Mouse (Mus musculus): ENCODE results near the gene Dscaml1. TPM values are rescaled to one million over a fixed set of nuclear protein-coding genes. Genes with fewer than 3 reads are reported as not detected.

Dscaml1 gene
- polyA plus RNA-seq, 1 experiment from 2014 or later, result 10.8 TPM

DNA sequence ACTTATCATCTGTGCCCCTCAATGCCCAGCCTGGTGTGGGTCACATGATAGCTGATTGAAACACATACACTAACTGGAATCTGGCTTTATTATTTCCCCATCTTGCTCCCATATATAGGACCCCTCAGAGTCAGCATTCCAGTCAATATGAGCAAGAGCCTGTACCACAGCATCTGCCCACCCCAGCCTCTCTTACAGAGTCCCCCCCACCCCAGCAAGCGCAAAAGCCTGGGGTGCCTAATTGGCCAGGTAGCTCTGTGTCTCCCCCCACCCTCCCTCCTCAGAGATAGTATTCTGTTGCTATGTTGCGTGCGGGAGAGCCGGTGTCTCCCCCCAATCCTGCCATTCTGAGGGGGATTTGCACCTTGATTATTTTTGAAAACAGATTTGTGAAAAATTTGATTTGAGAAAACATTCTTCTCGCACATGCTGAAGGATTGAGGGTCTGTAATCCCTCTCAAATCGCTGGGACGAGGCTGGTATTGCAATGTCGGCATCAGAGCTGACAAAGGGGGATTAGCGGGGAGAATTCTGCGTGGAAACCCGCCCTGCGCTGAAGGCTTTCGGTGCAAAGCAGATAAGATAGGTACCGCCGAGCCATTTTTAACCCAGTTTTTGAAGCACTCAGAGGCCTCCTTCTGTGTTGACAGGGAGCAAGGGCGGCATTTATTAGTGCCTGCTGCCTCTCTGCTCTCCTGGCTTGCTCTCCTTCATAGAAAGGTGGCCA lies 153.8 kb downstream of the Dscaml1 start:
- H3K4me3 ChIP-seq (ENCODE audit: low read length), result no peak overlapping the region
- no peak overlapping the region for H3K4me2 ChIP-seq (ENCODE audit: low read length)
- 77% methylated on average over 16 of the region's 16 CpGs for WGBS
- H3K27ac ChIP-seq (ENCODE audit: low read depth, low read length), result no peak overlapping the region
- no peak overlapping the region for H3K9ac ChIP-seq (ENCODE audit: low read depth, low read length)
- ATAC-seq, result no peak
- H3K27me3 ChIP-seq (replicated peaks; ENCODE audit: control insufficient read depth, insufficient read depth, low read length), result no peaks in the 10 kb centered on the region
- no peaks in the 10 kb centered on the region for H3K36me3 ChIP-seq (ENCODE audit: control insufficient read depth, insufficient read depth, low read length)
- H3K4me1 ChIP-seq (ENCODE audit: control insufficient read depth, insufficient read depth, low read depth, low read length), result peaks cover 3% of the 10 kb centered on the region; the same call in 1 of the 2 replicates
- no peaks in the 10 kb centered on the region for H3K9me3 ChIP-seq (ENCODE audit: control insufficient read depth, low read length)

DNA sequence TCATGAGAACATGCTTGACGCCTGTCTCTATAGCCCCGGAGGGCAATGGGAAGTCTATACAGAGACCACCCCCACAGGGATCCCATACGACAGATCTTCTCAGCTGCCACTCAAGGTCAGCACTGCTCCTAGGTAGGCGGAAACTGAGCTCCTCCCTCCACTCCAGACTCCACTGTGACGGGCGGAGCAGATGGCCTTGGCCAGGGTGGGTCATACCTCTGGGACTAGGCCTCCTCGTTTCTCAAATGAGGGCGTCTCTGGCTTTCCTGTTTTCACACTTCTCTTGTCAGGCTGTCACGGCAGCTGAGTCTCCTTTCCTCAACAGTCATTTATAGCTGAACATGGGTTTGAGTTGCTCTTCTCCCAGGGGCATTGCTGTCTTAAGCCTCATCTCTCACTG lies 160.0 kb downstream of the Dscaml1 start:
- ATAC-seq, result 0 out of 2 replicates have a peak, but pooled peaks have one; percentile 34
- no peaks in the 10 kb centered on the region for H3K36me3 ChIP-seq (ENCODE audit: control insufficient read depth, insufficient read depth, low read length)
- peaks cover 8% of the 10 kb centered on the region for H3K4me1 ChIP-seq (ENCODE audit: control insufficient read depth, insufficient read depth, low read depth, low read length)
- no peaks in the 10 kb centered on the region for H3K27me3 ChIP-seq (replicated peaks; ENCODE audit: control insufficient read depth, insufficient read depth, low read length)
- H3K27ac ChIP-seq (ENCODE audit: low read depth, low read length), result no peak overlapping the region
- no peaks in the 10 kb centered on the region for H3K9me3 ChIP-seq (ENCODE audit: control insufficient read depth, low read length)
- H3K4me2 ChIP-seq (ENCODE audit: low read length), result no peak overlapping the region
- H3K9ac ChIP-seq (ENCODE audit: low read depth, low read length), result no peak overlapping the region
- WGBS, result 51% methylated on average over 9 of the region's 9 CpGs
- no peak overlapping the region for H3K4me3 ChIP-seq (ENCODE audit: low read length)

DNA sequence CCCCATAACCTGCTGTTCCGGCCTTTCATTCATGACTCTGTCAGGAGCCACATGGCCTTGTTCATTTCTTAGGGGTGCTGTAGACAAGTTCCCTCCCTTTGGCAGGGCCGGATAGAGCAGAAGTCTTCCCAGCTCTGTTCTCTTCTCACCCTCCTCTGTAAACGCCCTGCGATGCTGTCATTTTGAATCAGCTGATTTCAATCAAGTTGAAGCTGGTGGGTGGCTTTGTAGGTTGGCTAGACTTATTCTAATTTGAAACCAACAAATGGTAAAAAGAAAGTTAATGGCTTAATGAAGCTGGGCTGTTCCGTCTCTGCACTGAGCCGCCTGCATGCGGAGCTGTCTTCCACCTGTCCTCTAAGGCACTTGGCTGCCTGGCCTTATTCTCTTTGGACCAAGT lies 161.3 kb downstream of the Dscaml1 start:
- H3K4me1 ChIP-seq (ENCODE audit: control insufficient read depth, insufficient read depth, low read depth, low read length), result peaks cover 8% of the 10 kb centered on the region
- no peak overlapping the region for H3K4me3 ChIP-seq (ENCODE audit: low read length)
- no peak overlapping the region for H3K27ac ChIP-seq (ENCODE audit: low read depth, low read length)
- H3K4me2 ChIP-seq (ENCODE audit: low read length), result no peak overlapping the region
- H3K27me3 ChIP-seq (replicated peaks; ENCODE audit: control insufficient read depth, insufficient read depth, low read length), result no peaks in the 10 kb centered on the region
- WGBS, result 61% methylated on average over 7 of the region's 7 CpGs
- H3K9me3 ChIP-seq (ENCODE audit: control insufficient read depth, low read length), result no peaks in the 10 kb centered on the region
- H3K9ac ChIP-seq (ENCODE audit: low read depth, low read length), result no peak overlapping the region
- ATAC-seq, result no peak
- H3K36me3 ChIP-seq (ENCODE audit: control insufficient read depth, insufficient read depth, low read length), result no peaks in the 10 kb centered on the region

- WGBS, result 73% methylated on average over 3 of the region's 3 CpGs
Measured at GRCm38 (mm10) chr9:45589867-45590266, 163.4 kb downstream of the Dscaml1 start.

GRCm38 (mm10) chr9:45591061-45591460 lies 164.6 kb downstream of the Dscaml1 start:
- ATAC-seq, result no peak
- Histone ChIP-seq H3K9me3 (ENCODE audit: control insufficient read depth, low read length) (no peaks in the 10 kb centered on the region), H3K9ac (ENCODE audit: low read depth, low read length) (no peak overlapping the region), H3K27me3 (replicated peaks; ENCODE audit: control insufficient read depth, insufficient read depth, low read length) (no peaks in the 10 kb centered on the region), H3K4me3 (ENCODE audit: low read length) (no peak overlapping the region), H3K4me1 (ENCODE audit: control insufficient read depth, insufficient read depth, low read depth, low read length) (no peaks in the 10 kb centered on the region; the same call in 1 of the 2 replicates), H3K4me2 (ENCODE audit: low read length) (no peak overlapping the region), H3K27ac (ENCODE audit: low read depth, low read length) (no peak overlapping the region), H3K36me3 (ENCODE audit: control insufficient read depth, insufficient read depth, low read length) (no peaks in the 10 kb centered on the region)
- WGBS, result 78% methylated on average over 2 of the region's 2 CpGs

More at GRCm38 (mm10) chr9:45589867-45590266, 163.4 kb downstream of the Dscaml1 start:
- peaks cover 8% of the 10 kb centered on the region for H3K4me1 ChIP-seq (ENCODE audit: control insufficient read depth, insufficient read depth, low read depth, low read length)
- no peak overlapping the region for H3K9ac ChIP-seq (ENCODE audit: low read depth, low read length)
- no peaks in the 10 kb centered on the region for H3K27me3 ChIP-seq (replicated peaks; ENCODE audit: control insufficient read depth, insufficient read depth, low read length)
- no peak for ATAC-seq
- H3K9me3 ChIP-seq (ENCODE audit: control insufficient read depth, low read length), result no peaks in the 10 kb centered on the region
- H3K27ac ChIP-seq (ENCODE audit: low read depth, low read length), result no peak overlapping the region
- no peak overlapping the region for H3K4me2 ChIP-seq (ENCODE audit: low read length)
- H3K4me3 ChIP-seq (ENCODE audit: low read length), result no peak overlapping the region
- no peaks in the 10 kb centered on the region for H3K36me3 ChIP-seq (ENCODE audit: control insufficient read depth, insufficient read depth, low read length)

- H3K9me3 ChIP-seq (ENCODE audit: control insufficient read depth, low read length), result no peaks in the 10 kb centered on the region
- H3K36me3 ChIP-seq (ENCODE audit: control insufficient read depth, insufficient read depth, low read length), result no peaks in the 10 kb centered on the region
- no peak overlapping the region for H3K9ac ChIP-seq (ENCODE audit: low read depth, low read length)
- no peak overlapping the region for H3K4me3 ChIP-seq (ENCODE audit: low read length)
- ATAC-seq, result peak; percentile 61
- 55% methylated on average over 9 of the region's 9 CpGs for WGBS
- no peaks in the 10 kb centered on the region; the same call in 1 of the 2 replicates for H3K4me1 ChIP-seq (ENCODE audit: control insufficient read depth, insufficient read depth, low read depth, low read length)
- no peak overlapping the region for H3K4me2 ChIP-seq (ENCODE audit: low read length)
- peak overlapping the region; percentile 50 for H3K27ac ChIP-seq (ENCODE audit: low read depth, low read length)
- no peaks in the 10 kb centered on the region for H3K27me3 ChIP-seq (replicated peaks; ENCODE audit: control insufficient read depth, insufficient read depth, low read length)
Measured at GRCm38 (mm10) chr9:45592374-45592773, 165.9 kb downstream of the Dscaml1 start.

DNA sequence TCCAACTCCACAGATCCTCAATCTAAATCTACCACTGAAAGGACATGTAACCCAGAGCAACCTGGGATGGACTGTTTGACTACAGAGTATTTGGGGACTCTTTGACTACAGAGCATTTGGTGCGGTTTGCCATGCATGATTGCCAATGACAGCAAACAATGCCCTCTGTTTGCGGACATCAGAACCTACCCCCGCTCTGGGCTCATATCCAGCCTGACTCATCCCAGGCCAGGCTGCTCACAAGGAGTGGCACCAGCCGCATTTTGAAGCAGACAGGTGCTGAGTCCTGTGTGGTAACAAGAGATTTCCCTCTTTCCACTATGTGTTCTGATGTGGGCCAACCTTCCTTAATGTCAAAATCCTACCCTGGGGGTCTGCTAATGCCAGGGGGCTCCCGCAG lies 171.7 kb downstream of the Dscaml1 start:
- peaks cover 2% of the 10 kb centered on the region; the same call in 1 of the 2 replicates for H3K4me1 ChIP-seq (ENCODE audit: control insufficient read depth, insufficient read depth, low read depth, low read length)
- ATAC-seq, result no peak
- no peak overlapping the region for H3K27ac ChIP-seq (ENCODE audit: low read depth, low read length)
- no peaks in the 10 kb centered on the region for H3K9me3 ChIP-seq (ENCODE audit: control insufficient read depth, low read length)
- H3K27me3 ChIP-seq (replicated peaks; ENCODE audit: control insufficient read depth, insufficient read depth, low read length), result no peaks in the 10 kb centered on the region
- H3K4me2 ChIP-seq (ENCODE audit: low read length), result no peak overlapping the region
- no peak overlapping the region for H3K4me3 ChIP-seq (ENCODE audit: low read length)
- WGBS, result 49% methylated on average over 5 of the region's 5 CpGs
- H3K36me3 ChIP-seq (ENCODE audit: control insufficient read depth, insufficient read depth, low read length), result no peaks in the 10 kb centered on the region
- H3K9ac ChIP-seq (ENCODE audit: low read depth, low read length), result no peak overlapping the region

DNA sequence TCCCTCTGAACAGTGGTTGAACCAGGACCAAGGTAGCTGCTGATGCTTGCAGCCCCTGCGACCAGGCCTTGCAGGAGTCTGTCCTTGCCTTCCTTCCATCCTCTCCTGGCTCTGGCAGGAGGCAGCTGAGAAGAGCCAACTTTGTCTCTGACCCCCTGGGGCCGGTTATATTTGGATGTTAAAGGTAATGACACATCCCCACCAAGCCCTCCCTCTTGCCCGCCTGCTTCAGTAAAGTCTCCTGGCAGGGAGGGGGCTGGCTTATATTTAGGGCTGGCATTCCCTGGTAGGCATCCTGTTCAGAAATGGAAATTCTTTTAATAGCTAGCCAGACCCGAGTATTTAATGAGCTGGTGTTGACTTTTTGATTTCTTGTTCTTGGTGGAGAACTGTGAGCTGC lies 172.9 kb downstream of the Dscaml1 start:
- H3K27me3 ChIP-seq (replicated peaks; ENCODE audit: control insufficient read depth, insufficient read depth, low read length), result no peaks in the 10 kb centered on the region
- ATAC-seq, result no peak
- no peaks in the 10 kb centered on the region for H3K36me3 ChIP-seq (ENCODE audit: control insufficient read depth, insufficient read depth, low read length)
- no peak overlapping the region for H3K27ac ChIP-seq (ENCODE audit: low read depth, low read length)
- H3K9me3 ChIP-seq (ENCODE audit: control insufficient read depth, low read length), result no peaks in the 10 kb centered on the region
- H3K4me2 ChIP-seq (ENCODE audit: low read length), result no peak overlapping the region
- peaks cover 2% of the 10 kb centered on the region; the same call in 1 of the 2 replicates for H3K4me1 ChIP-seq (ENCODE audit: control insufficient read depth, insufficient read depth, low read depth, low read length)
- 50% methylated on average over 4 of the region's 4 CpGs for WGBS
- H3K9ac ChIP-seq (ENCODE audit: low read depth, low read length), result no peak overlapping the region
- no peak overlapping the region for H3K4me3 ChIP-seq (ENCODE audit: low read length)

DNA sequence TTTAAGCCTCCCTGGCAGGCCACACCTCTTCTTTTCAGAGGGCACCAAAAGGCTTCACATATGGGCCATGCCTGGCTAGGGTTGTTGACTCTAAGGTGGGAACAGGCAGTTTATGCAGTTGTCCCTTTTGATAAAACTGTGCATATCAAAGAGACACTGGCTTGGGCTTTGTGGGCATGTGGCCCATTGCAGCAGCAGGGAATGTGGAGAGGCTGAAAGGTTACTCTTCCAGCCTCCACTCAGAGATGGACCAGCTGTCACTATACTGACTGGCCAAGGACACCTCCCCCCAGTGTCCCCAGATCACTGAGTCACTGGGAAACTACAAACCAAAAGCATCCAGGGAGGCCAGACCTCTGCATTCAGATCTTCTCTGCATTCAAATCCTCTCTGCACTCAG lies 180.9 kb downstream of the Dscaml1 start:
- no peaks in the 10 kb centered on the region for H3K27me3 ChIP-seq (replicated peaks; ENCODE audit: control insufficient read depth, insufficient read depth, low read length)
- no peak overlapping the region for H3K4me2 ChIP-seq (ENCODE audit: low read length)
- no peak overlapping the region for H3K4me3 ChIP-seq (ENCODE audit: low read length)
- H3K9me3 ChIP-seq (ENCODE audit: control insufficient read depth, low read length), result no peaks in the 10 kb centered on the region
- H3K36me3 ChIP-seq (ENCODE audit: control insufficient read depth, insufficient read depth, low read length), result no peaks in the 10 kb centered on the region
- no peak overlapping the region for H3K9ac ChIP-seq (ENCODE audit: low read depth, low read length)
- H3K4me1 ChIP-seq (ENCODE audit: control insufficient read depth, insufficient read depth, low read depth, low read length), result peaks cover 16% of the 10 kb centered on the region
- H3K27ac ChIP-seq (ENCODE audit: low read depth, low read length), result peak overlapping the region; percentile 42
- ATAC-seq, result no peak

Measured in hindbrain, embryonic 16.5 days (tissue).